Mouse (Mus musculus): ENCODE data around the gene Chd9.
"Not testable (repeated sequence)": the region's sequence is repeated elsewhere in the genome, so short reads cannot be mapped to it uniquely, and the experiment has no call there.

Gene Chd9

DNA sequence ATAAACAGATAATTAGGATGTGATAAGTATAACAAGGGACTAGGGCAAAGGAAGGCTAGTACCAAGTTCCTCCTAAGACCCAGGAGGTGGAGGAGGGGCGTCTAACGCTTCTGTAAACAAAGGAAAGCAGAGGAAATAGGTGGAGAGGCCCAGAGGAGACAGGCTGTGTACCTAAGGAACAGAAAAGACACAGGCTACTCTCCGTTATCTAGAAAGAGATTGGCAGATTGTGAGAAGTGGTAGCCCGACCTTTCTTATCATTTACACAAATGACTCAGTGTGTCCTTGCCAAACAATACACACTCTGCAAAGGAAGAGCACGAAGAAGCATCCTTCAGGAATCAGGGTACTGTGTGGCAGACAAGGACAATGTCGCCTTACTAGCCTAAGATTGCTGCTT lies 70.4 kb downstream of the Chd9 start:
- in situ Hi-C loops (cut with MboI, MseI) = no loop called here

DNA sequence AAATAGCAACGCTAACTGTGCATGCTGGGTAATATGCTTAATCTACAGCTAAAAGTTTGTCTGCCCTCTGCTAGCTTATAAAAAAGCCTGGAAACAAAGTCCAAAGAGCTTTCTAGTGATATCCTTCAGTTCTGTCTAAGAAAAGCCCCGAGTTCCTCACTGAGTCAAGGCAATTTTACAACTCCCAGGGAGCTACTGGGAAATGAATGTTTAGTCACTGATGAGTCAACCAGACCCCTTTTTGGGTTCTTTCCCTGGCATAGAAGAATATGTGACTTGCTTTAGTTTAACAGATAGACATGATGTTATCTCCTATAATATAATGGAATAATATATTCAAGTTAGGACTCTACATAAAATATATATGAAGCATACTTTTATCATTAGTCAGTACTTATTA lies 73.8 kb downstream of the Chd9 start:
- in situ Hi-C loops (cut with MboI, MseI) = loop anchor here in 1 of 2 experiments (10.0 kb wide), 1 partner anchor 1463 kb away; no protein-coding TSS in a partner anchor

DNA sequence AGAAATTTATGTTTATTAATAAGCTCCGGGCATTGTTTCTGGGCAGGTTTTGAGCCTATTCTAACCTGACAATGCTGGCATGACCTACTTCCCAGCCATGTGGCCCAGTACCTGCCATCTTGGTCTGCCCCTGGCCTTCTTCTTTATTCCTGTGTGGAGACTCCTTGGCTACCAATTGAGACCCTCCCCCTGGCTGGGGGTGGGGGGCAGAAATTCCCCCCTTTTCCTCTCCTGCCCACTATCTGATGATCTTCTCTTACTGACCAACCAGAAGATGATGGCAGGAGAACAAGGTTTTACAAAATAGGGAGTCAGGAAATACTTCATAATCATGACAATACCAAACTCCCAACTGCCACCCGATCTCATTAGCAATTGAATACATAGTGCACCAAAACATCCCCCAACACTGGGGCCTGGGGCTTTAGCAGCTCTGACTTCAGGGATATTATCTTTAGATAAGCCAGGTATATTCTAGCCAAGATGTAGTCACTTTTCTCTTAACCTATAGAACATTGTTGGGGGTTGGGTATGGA lies 76.1 kb downstream of the Chd9 start:
- in situ Hi-C loops (cut with MboI, MseI) = loop anchor here in 1 of 2 experiments (10.0 kb wide), 1 partner anchor 1461 kb away; no protein-coding TSS in a partner anchor

DNA sequence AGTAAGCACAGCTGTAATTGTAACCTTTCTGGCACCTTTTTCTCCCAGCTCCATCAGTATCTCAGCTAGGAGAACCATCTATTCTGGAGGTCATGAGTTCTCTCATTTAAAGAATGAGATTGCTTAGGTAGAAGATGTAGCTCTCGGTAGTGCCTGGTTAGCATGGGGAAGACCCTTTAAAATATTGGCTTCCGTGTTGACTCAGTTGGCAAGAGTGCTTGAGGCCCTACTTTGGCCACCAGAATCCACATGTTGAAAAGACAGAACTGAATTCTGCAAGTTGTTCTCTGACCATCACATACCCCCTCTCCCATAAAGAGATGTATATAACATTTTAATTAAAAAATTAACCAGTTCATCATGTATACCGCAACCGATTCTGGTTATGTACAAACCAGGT lies 78.8 kb downstream of the Chd9 start:
- in situ Hi-C loops (cut with MboI, MseI) = loop anchor here in 1 of 2 experiments (10.0 kb wide), 1 partner anchor 1458 kb away; no protein-coding TSS in a partner anchor

DNA sequence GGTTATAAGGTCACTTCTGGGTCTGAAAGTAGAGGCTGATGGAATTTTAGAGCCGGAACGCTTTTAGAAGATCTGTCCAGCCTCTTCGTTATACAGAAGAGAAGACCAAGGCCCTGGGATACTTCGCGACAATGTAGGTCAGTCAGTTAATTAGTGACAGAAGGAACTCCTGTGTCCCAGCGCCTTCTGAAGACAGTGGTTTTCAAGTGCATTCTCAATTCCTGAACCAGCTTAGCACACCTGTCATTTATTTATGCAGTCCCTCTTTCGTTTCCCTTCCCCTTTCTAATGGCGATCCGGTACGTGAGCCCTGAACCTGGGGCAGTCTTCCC lies 79.3 kb downstream of the Chd9 start:
- in situ Hi-C loops (cut with MboI, MseI) = loop anchor here in 1 of 2 experiments (10.0 kb wide), 1 partner anchor 1457 kb away; no protein-coding TSS in a partner anchor

DNA sequence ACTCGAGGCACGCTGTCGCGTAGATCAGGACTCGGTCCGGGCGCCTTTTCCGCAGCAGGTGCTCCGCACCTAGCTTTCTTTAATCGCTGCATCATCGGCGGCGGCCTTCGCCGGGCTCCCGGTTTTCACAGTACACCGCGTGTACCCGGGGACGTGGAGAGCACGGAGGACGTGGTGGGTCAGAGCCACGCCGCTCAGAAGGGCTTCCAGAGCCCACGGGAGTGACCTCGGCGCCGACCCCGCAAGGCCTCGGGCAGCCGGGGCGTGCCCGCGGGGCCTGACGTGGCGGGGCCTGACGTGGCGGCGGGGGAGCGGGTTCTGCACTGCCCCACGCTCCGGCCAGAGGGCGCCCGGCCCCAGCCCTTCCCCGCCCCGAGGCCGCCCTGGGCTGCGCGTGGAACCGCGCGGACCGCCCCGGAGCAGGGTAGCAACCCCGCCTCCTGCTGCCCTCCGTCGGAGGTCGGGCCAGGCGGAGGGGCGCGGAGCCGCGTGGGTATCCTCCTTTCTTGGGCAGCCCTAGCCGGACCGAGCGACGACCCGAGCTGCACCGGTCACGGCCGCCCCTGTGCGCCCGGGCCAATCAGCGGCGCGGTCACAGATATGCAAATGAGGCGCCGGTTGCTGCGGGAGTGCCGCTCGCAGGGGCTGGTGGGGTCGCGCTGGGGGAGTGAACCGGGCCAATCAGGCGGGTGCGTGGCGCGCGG lies 79.8 kb downstream of the Chd9 start:
- in situ Hi-C loops (cut with MboI, MseI) = loop anchor here in 1 of 2 experiments (10.0 kb wide), 1 partner anchor 1457 kb away; no protein-coding TSS in a partner anchor

DNA sequence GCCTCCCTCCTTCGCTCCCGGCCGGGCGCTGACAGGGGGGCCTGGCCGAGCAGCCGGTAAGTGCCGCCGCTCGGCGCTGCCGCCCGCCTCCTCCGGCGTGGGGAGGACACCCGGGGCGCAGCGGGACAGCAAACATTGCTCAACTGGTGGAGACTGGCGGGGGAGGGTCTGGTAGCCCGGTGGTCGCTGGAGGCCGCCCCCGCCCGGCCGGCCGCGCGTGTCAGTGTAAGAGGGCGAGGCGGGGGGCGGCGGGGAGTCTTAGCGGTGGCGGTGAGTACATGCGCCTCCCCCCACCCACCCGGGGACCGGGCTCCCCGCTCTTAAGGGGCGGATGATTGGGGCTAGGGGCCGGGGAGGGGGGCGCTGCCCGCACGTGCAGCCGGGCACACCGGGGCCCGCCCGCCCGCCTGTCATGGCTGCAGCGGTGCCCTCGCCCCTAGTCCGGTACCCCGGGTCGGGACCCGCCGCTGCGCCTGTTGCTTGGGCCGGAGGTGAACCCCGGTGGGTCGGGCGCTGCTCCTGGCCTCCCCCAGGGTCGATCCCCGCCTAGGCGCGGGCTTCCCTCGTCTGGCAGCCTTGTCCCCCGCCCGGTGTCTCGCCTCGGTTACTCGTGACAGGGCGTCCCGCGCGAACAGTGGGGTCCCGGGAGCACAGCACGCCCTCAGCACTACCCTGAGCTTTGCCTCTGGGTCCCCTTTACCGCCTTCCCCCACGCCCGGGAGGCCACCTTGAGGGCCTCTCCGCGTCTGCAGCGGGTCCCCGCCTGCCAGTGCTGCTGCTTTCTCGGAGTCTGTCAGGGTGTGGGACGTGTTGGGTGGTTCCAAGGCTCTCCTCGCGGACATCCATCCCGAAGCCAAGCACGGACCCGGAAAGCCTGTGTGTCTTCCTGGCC lies 80.7 kb downstream of the Chd9 start:
- in situ Hi-C loops (cut with MboI, MseI) = loop anchor here in 1 of 2 experiments (10.0 kb wide), 1 partner anchor 1456 kb away; no protein-coding TSS in a partner anchor

DNA sequence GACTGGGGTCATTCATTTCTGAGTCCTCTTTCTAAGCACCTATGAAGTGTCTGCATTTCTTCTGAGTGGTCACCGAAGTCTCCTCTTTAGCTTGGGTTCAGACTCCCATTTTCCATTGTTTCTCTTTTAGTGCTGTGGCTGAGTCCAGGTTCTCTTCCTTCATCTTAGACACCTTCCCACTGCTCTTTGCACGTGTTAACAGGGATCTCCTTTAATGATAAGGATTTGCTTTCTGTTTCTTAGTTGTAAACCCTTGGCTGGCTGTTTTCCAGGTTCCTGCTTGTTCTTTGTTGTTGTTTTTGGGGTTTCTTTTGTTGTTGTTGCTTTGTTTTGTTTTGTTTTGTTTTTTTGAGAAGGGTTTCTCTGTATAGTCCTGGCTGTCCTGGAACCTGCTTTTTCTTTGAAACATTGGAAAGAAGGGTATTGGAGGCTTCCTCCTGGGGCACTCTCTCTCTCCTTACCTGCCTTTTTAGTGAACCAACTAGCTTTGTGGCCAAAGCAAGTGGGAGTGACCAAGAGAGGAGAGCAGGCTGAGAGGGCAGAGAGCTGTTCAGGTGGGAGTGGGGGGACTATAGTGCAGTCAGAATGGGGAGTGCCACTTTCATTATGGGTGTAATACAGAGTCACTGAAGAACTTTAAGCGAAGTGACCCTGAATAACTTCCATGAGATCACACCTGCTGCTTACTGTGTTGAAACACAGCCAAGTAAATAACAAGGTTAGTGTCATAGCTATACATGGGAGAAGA lies 95.2 kb downstream of the Chd9 start:
- in situ Hi-C loops (cut with MboI, MseI) = no loop called here

DNA sequence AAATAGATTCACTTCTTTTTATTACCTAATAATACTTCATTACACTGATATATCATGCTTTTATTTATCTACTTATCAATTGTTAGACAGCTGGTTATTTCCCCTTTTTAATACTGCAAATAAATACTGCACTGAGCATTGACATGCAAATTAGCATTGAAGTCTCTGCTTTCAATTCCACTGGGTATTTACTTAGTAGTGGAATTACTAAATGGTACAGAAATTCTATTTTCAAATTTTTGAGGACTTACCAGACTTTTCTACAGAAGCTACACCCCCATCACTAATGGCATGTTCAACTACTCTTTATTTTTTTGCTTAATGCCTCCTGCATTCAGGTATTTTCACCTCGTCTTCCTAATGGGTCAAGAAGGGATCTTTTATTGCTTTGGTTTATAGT lies 100.3 kb downstream of the Chd9 start:
- in situ Hi-C loops (cut with MboI, MseI) = no loop called here

DNA sequence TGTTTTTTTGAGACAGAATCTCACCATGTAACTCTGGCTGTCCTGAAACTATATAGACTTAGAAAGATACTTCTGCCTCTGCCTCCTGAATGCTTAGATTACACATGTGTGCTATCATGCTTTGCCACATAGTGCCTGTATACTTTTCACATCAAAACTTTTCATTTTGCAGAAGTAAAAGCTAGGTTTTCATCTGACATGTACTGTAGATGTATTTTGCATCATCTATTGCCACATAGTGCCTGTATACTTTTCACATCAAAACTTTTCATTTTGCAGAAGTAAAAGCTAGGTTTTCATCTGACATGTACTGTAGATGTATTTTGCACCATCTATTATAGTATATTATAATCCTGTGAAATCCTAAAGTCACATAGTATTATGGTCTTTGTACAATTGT lies 102.0 kb downstream of the Chd9 start:
- in situ Hi-C loops (cut with MboI, MseI) = not testable (repeated sequence)

DNA sequence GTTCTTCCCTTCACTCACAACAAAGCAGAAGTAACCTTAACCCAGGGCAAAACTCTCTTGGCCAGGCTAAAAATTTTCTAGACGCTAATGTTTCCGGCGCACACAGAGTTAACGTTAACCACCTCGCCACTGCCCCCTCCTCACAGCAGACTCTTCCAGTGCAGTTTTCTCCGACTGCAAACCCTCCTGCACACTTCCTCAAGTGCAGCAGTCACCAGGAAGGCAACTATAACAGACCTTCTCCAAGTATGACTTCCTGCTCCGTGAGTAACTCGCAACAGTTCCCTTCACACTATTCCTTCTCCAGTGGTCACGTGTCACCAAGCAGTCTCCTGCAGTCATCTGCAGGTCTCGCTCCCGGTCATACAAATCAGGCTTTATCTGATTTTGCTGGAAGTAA lies 104.8 kb downstream of the Chd9 start:
- in situ Hi-C loops (cut with MboI, MseI) = no loop called here

DNA sequence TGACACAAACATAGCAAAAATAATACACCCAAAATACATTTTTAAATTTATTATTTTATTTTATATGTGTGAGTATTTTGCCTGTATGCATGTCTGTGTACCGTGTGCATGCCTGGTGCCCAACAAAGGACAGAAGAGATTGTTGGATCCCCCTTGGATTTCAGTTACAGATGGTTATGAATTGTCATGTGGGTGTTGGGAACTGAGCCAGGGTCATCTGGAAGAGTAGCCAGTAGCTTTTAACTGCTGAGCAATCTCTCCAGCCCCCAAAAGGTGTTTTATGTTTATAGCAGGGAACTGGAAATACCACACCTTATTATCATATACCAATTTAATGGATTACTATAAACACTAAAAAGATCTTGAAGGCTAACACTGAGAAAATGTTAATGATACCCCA lies 106.6 kb downstream of the Chd9 start:
- in situ Hi-C loops (cut with MboI, MseI) = no loop called here

DNA sequence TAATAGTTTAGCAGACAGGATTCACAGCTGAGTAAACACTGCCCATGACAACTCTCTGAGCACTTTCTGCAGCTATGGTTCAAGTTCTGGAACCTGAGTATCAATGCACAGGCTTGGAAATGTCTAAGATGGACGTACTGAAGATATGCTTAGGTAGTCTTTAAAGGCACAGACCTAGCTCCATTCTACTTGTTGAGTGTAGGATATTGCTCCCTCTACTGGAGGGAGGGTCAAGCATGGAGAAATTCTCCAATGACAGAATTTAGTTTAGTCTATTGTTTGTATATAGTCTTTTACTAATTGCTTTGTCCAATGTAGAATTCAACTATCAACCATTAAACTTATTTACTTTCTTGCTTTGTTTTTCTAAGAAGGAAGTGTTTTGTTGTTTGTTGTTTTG lies 108.7 kb downstream of the Chd9 start:
- in situ Hi-C loops (cut with MboI, MseI) = no loop called here

DNA sequence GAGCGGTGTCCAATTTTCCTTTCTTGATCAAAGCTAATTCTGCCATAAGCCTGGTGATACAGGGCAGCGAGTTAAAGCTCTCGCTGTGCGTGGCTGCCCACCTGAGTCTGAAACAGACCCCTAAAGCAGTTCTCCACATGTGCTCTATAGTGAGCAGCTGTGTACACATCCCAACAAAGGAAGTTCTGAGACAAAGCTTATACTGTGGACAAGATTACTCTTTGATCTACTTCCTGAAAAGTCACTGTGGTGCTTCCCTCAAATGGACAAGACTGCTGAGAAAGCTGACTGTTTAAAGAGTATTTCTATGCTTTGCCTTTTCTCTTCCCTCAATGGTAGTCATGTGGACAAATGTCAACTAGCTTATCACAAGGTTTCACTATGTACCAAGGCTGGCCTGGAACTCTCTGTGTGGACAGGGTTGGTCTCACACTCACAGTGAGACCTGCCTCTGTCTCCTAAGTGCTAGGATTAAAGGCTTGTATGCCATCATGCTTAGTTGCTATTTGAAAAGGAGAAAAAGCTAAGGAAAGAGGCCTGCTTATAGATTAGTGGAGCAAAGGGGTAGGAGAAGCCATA lies 110.3 kb downstream of the Chd9 start:
- in situ Hi-C loops (cut with MboI, MseI) = no loop called here

DNA sequence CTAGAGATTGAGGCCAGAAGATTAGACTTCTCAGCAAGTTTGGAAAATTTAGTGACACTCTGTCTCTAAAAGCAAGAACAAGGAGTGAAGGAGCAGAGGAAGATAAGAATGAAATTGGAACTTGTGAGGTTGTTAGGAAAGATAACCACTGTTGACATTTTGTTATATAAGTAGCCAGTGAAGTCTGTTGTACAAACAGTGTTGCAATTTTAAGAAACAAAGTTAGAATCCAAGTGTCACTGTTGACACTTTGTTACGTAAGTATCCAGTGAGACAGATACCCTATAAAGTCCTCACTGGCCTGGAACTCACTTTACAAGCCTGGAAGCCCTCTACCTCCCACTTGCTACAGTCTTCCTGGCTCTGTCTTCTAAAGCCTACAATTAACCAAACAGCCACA lies 111.7 kb downstream of the Chd9 start:
- in situ Hi-C loops (cut with MboI, MseI) = no loop called here

DNA sequence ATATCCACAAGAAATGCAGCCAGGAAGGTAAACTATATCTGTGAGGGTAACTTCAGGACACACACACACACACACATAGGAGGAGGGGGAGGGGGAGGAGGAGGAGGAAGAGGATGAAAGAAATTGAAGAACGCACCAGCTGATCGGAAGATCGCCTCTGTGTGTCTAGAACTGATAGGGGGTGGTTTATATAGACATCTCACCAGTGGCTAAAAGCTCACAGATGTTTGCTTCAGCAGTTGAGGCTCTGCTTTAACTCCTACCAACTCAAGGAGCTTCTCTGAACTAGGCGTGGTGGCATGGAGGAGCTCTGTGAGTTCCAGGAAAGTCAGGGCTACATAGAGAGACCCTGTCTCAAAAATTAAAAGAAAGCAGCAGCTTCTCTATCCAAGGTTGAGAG lies 115.6 kb downstream of the Chd9 start:
- in situ Hi-C loops (cut with MboI, MseI) = no loop called here

DNA sequence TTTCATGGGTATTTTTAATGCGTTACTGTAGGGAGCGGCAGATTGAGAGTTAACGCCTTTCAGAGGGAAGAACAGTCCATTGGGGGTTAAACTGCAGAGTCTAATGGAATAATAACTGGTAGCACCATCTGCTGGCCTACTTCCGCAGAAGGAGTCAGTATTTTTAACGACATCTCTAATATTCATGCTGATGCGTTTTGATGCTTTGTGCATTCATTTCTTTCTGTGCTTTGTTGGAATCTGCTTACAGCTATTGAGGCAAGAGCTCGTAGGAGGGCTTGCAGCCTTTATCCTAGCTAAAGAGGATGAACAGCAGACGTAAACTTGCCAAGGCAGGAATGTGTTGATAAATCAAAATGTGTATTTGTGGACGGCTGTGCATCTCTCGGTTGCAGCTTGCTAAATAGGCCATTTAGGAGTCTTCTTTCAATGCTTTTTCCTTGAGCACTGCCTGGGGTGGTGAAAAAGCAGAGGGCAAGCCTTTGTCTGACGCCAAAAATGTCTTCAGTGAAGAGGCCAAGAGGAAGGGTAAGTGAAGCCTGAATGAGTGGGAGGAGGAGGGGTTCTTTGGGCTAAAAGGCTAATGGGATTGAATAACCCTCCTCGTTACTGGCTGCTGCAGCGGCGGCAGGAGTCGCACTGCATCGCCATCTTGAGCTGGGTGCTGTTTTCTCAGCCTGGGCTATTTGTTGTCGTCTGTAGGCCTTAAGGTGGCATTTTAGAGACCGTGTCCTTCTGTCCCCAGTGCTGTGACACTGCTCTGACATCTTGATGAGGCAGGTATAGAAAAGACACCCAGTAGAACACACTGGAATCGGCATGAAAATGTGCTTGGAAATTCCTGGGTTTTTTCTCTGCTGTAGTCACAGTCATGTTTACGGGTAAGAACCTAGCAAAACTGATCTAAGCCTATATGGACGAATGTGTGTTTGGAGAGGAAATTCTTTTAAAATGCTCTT lies 126.9 kb downstream of the Chd9 start:
- in situ Hi-C loops (cut with MboI, MseI) = no loop called here

DNA sequence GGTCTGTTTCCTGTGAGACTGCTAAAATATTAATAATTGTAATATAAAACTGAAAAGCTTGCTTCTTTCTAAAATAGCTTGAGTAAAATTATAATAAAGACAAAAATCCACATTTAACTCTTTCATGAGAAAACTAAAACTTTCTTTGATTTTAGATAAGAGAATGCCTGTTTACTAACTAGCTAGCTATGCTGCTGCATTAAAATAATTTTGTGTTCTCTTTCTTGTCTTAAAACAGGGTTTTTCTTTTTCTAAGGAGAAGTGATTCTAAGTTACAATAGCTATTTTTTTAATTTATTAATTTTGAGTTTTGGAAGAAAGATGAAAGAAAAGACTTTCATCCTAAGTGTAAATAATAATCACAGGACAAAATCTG lies 127.6 kb downstream of the Chd9 start:
- in situ Hi-C loops (cut with MboI, MseI) = no loop called here

DNA sequence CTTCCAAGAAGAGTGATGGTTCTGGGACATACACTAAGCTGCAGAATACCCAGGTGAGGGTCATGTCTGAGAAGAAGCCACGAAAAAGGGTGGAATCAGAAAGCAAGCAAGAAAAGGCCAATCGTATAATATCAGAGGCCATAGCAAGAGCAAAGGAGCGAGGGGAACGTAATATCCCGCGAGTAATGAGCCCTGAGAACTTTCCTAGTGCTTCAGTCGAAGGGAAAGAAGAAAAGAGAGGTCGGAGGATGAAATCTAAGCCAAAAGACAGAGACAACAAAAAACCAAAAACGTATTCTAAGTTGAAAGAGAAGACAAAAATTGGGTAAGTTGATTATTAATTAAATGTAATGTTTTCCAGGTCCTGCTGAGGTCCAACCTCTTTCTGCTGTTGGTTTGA lies 128.2 kb downstream of the Chd9 start:
- in situ Hi-C loops (cut with MboI, MseI) = no loop called here

DNA sequence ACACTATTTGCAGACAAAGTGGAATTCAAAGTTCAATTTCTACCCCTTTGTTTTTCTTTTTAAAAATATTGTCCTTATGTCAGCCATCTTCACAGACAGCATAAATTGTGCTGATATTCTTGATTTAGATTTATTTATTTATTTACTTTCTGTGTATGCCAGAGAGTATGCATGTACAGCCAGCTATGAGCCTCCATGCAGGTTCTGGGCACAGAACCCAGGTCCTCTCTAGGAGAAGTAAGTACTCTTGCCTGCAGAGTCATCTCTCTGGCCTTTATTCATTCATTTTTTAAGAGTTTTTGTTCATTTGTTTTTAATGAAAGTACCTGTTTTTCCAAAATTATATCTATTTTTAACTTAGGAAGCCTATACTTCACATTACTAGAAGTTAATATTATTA lies 129.6 kb downstream of the Chd9 start:
- in situ Hi-C loops (cut with MboI, MseI) = no loop called here
